Mouse (Mus musculus) E14TG2a.4 (cell line): ENCODE measurements around the gene Krtap3-3.
A peak's percentile ranks its signal among the peaks of the same experiment; 100 is the strongest.

Experiments
- CTCF ChIP-seq: conservative IDR thresholded peaks from 2 replicates; pipeline ENCODE4 v1.5.1; 2014; ENCODE audit warnings: low read length
- NANOG ChIP-seq: IDR thresholded peaks from 2 replicates; pipeline ENCODE4 v1.6.1; 2014; ENCODE audit warnings: borderline replicate concordance, low read length, mixed read lengths
- POU5F1 ChIP-seq: IDR thresholded peaks from 2 replicates; pipeline ENCODE4 v1.6.1; 2014; ENCODE audit warnings: low read length, borderline replicate concordance

- peak; percentile 87 for TF ChIP-seq CTCF
- TF ChIP-seq NANOG: no peak
- TF ChIP-seq POU5F1: no peak
Observed at GRCm38 (mm10) chr11:99574106-99574505, 23.4 kb upstream of the Krtap3-3 start.
